Comparison of ENCODE assay signal across 8 mouse cellular contexts in genomic region chr3:84594894-84595676, GRCm38 (mm10). TPM values are rescaled to one million over a fixed set of nuclear protein-coding genes. Genes with fewer than 3 reads are reported as not detected.
DNase-seq lines count a peak whose midpoint lies in the region; ATAC-seq and TF ChIP-seq lines count a peak whose summit lies in the region.

No protein-coding gene starts in this region.

- no peaks in the 10 kb centered on the region for H3K79me2 ChIP-seq in liver, adult 2 months (ENCODE audit: control insufficient read depth, insufficient read depth, low read length)

- WGBS in liver, adult 2 months, result 11% methylated on average over 23 of the region's 23 CpGs
- WGBS in embryonic facial prominence, embryonic 10.5 days, result 20% methylated on average over 23 of the region's 23 CpGs
- 7% methylated on average over 23 of the region's 23 CpGs for WGBS in intestine, embryonic 14.5 days
- 5% methylated on average over 23 of the region's 23 CpGs for WGBS in stomach, embryonic 16.5 days

- no peak for ATAC-seq in intestine, embryonic 14.5 days (replicated peaks; ENCODE audit: low FRiP score, low TSS enrichment, low read depth)
- ATAC-seq in stomach, embryonic 16.5 days (ENCODE audit: insufficient read depth, low FRiP score), result peak; percentile 58; the same call in 1 of the 2 replicates

- no peak for TF ChIP-seq POLR2A in liver, adult 2 months (IDR thresholded peaks at IDR 0.05; ENCODE audit: extremely low read depth, insufficient read depth, low read length)

- no peak for TF ChIP-seq CTCF in liver, adult 2 months (IDR thresholded peaks at IDR 0.05; ENCODE audit: low read depth, low read length)

- H3K4me1 ChIP-seq in liver, adult 2 months (ENCODE audit: control insufficient read depth, insufficient read depth, low read length), result peaks cover 3% of the 10 kb centered on the region; the same call in 1 of the 2 replicates
- H3K4me1 ChIP-seq in embryonic facial prominence, embryonic 10.5 days, result peaks cover 9% of the 10 kb centered on the region; the same call in 1 of the 2 replicates
- 0 out of 2 replicates have a peak, but pooled peaks cover 3% of the 10 kb centered on the region for H3K4me1 ChIP-seq in intestine, embryonic 14.5 days (replicated peaks; ENCODE audit: control insufficient read depth, insufficient read depth, low read length)
- H3K4me1 ChIP-seq in stomach, embryonic 16.5 days (ENCODE audit: control insufficient read depth, insufficient read depth, low read length), result peaks cover 8% of the 10 kb centered on the region; the same call in 1 of the 2 replicates

- peak overlapping the region; percentile 52 for H3K4me2 ChIP-seq in intestine, embryonic 14.5 days (ENCODE audit: low read length)
- peak overlapping the region; percentile 63 for H3K4me2 ChIP-seq in stomach, embryonic 16.5 days (ENCODE audit: low read depth, low read length)

- H3K9ac ChIP-seq in liver, adult 2 months (ENCODE audit: low read depth, low read length), result no peak overlapping the region
- H3K9ac ChIP-seq in intestine, embryonic 14.5 days (ENCODE audit: low read length), result peak overlapping the region; percentile 8; the same call in 1 of the 2 replicates
- peak overlapping the region; percentile 60 for H3K9ac ChIP-seq in stomach, embryonic 16.5 days (ENCODE audit: low read length)

- no peaks in the 10 kb centered on the region for H3K9me3 ChIP-seq in embryonic facial prominence, embryonic 10.5 days
- H3K9me3 ChIP-seq in intestine, embryonic 14.5 days (ENCODE audit: control insufficient read depth, low read length), result no peaks in the 10 kb centered on the region
- H3K9me3 ChIP-seq in stomach, embryonic 16.5 days (replicated peaks; ENCODE audit: control insufficient read depth, low read length), result no peaks in the 10 kb centered on the region

- H3K36me3 ChIP-seq in liver, adult 2 months (ENCODE audit: control insufficient read depth, insufficient read depth, low read length), result no peaks in the 10 kb centered on the region
- H3K36me3 ChIP-seq in embryonic facial prominence, embryonic 10.5 days (replicated peaks), result no peaks in the 10 kb centered on the region
- no peaks in the 10 kb centered on the region for H3K36me3 ChIP-seq in intestine, embryonic 14.5 days (ENCODE audit: control insufficient read depth, insufficient read depth, low read length)
- no peaks in the 10 kb centered on the region for H3K36me3 ChIP-seq in stomach, embryonic 16.5 days (ENCODE audit: control insufficient read depth, insufficient read depth, low read length)

- H3K4me3 ChIP-seq in liver, adult 2 months (ENCODE audit: insufficient read depth, low read depth, low read length), result no peak overlapping the region; the same call in 1 of the 2 replicates
- H3K4me3 ChIP-seq in embryonic facial prominence, embryonic 10.5 days, result peak overlapping the region; percentile 43
- H3K4me3 ChIP-seq in intestine, embryonic 14.5 days (ENCODE audit: low read depth, low read length), result peak overlapping the region; percentile 31
- H3K4me3 ChIP-seq in stomach, embryonic 16.5 days (replicated peaks; ENCODE audit: low read length), result peak overlapping the region; percentile 36

- no peak overlapping the region for H3K27ac ChIP-seq in liver, adult 2 months (replicated peaks; ENCODE audit: insufficient read depth, low read depth, low read length)
- H3K27ac ChIP-seq in embryonic facial prominence, embryonic 10.5 days (replicated peaks), result no peak overlapping the region
- no peak overlapping the region for H3K27ac ChIP-seq in intestine, embryonic 14.5 days (ENCODE audit: low read depth)
- peak overlapping the region; percentile 86 for H3K27ac ChIP-seq in stomach, embryonic 16.5 days (ENCODE audit: low read length)

- H3K27me3 ChIP-seq in liver, adult 2 months (ENCODE audit: control insufficient read depth, insufficient read depth, low read length), result no peaks in the 10 kb centered on the region; the same call in 1 of the 2 replicates
- peaks cover 34% of the 10 kb centered on the region for H3K27me3 ChIP-seq in embryonic facial prominence, embryonic 10.5 days (replicated peaks; ENCODE audit: low read depth, poor library complexity, severe bottlenecking)
- H3K27me3 ChIP-seq in intestine, embryonic 14.5 days (replicated peaks; ENCODE audit: control insufficient read depth, insufficient read depth, low read length), result peaks cover 3% of the 10 kb centered on the region; the same call in 1 of the 2 replicates
- H3K27me3 ChIP-seq in stomach, embryonic 16.5 days (ENCODE audit: control insufficient read depth, insufficient read depth, low read length), result no peaks in the 10 kb centered on the region; the same call in 1 of the 2 replicates

- DNase-seq in liver, adult 2 months (ENCODE audit: extremely low read depth, low read depth, low spot score), result peak; percentile 24
- no peak for DNase-seq in liver
- peak; percentile 20 for DNase-seq in embryonic facial prominence, embryonic 10.5 days (ENCODE audit: low spot score)
- DNase-seq in intestine, embryonic 14.5 days (ENCODE audit: low spot score), result peak; percentile 53
- peak; percentile 34 for DNase-seq in mesoderm, embryonic 11.5 days (ENCODE audit: low read depth, low spot score)
- DNase-seq in gastrocnemius, postnatal 10 days, result no peak
- no peak for DNase-seq in gastrocnemius, postnatal 4 days (ENCODE audit: low spot score in 2 of 2)

RNA-seq across cellular contexts. Expression of gene Tigd4, which starts 1.7 kb away (rescaled TPM):
- not detected in 2 replicates for total RNA-seq in liver, adult 2 months (2014; rRNA removed)
- polyA plus RNA-seq in liver, adult 2 months (2012; rRNA removed), result not detected in 2 replicates
- 0.04 TPM in 1 of 2 replicates, not detected in the other for polyA plus RNA-seq in embryonic facial prominence, embryonic 10.5 days (2016; fragmentation: Nextera tagmentation; extraction: Ambion mirVana)
- polyA plus RNA-seq in intestine, embryonic 14.5 days (2014; fragmentation: Nextera tagmentation; extraction: Ambion mirVana), result not detected in 2 replicates
- 0.21 and 0.31 TPM in 2 replicates for polyA plus RNA-seq in stomach, embryonic 16.5 days (2015; fragmentation: Nextera tagmentation; extraction: Ambion mirVana)
- total RNA-seq in gastrocnemius, postnatal 10 days (2021), result 10 to 100 TPM; 13.7 to 15.3 TPM
- 10 to 100 TPM; 15.5 to 19.9 TPM for total RNA-seq in gastrocnemius, postnatal 4 days (2021)

RNA-seq across cellular contexts. Expression of gene Arfip1, which starts 12.7 kb away (rescaled TPM):
- total RNA-seq in liver, adult 2 months (2014; rRNA removed), result 17.9 and 21.4 TPM in 2 replicates
- 4.6 and 4.7 TPM in 2 replicates for polyA plus RNA-seq in liver, adult 2 months (2012; rRNA removed)
- polyA plus RNA-seq in embryonic facial prominence, embryonic 10.5 days (2016; fragmentation: Nextera tagmentation; extraction: Ambion mirVana), result 28.1 and 31.2 TPM in 2 replicates
- polyA plus RNA-seq in intestine, embryonic 14.5 days (2014; fragmentation: Nextera tagmentation; extraction: Ambion mirVana), result 44.7 and 47.9 TPM in 2 replicates
- polyA plus RNA-seq in stomach, embryonic 16.5 days (2015; fragmentation: Nextera tagmentation; extraction: Ambion mirVana), result 72.3 and 74.1 TPM in 2 replicates
- 10 to 100 TPM; 20.6 to 24.4 TPM for total RNA-seq in gastrocnemius, postnatal 10 days (2021)
- total RNA-seq in gastrocnemius, postnatal 4 days (2021), result 10 to 100 TPM; 32.3 to 40.5 TPM

Comparison
In these comparisons a context has a peak if more than half of its experiments do, and no peak if none do; other contexts are left out.
1. DNase-seq: peak in liver, adult 2 months (single experiment), embryonic facial prominence, embryonic 10.5 days (single experiment), intestine, embryonic 14.5 days (single experiment) and mesoderm, embryonic 11.5 days (single experiment); none in liver (single experiment), gastrocnemius, postnatal 10 days (single experiment) and gastrocnemius, postnatal 4 days (0 of 2).